Mouse (Mus musculus): Measurements from ENCODE around the gene Abca8b.
"Not testable (repeated sequence)": the region's sequence is repeated elsewhere in the genome, so short reads cannot be mapped to it uniquely, and the experiment has no call there.

Abca8b gene

DNA sequence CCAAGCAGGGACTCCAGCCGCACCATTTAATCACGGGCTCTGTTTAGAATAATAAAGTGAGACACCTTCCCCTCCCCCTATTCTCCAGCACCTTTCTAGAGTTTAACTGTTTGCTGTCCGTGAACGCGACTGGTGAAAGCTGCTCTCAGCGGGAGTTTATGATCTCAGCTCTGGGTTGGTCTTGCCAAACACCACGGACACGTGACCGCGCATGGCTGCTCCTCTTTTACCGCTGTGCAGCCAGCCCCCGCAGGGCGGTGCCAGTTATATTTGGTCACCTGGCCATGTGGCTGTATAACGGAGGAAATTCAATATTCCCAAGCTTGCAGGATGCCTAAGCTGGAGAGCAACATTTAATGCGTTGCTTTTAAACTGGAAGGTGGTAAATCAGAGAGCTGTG, at the start of gene Abca8b:
Abca8b (minus strand) TSS at position 222 of the 400 bp plus-strand sequence.
- peak; percentile 64 to 89 for DNase-seq (ENCODE audit: low spot score in 2 of 2)

DNA sequence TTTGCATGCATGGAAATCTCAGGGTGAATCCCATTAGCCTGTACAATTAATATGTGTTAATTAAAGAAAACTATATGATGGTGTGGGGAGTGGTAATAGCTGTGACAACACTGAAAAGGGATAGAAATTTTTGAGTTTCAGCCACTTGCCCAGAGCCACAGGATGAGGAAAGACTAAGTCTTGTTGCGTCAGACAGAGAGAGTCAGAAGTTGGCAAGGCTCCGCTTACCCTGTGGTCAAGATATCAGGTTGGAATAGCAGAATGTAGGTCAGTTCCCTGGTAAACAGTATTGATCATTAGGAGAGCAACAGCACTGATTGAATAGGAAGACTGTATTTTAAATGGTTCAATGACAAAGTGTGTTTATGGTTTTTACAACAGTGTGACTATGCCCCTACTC, 42.1 kb upstream of the Abca8b start:
- no peak for DNase-seq (ENCODE audit: low spot score in 2 of 2)

DNA sequence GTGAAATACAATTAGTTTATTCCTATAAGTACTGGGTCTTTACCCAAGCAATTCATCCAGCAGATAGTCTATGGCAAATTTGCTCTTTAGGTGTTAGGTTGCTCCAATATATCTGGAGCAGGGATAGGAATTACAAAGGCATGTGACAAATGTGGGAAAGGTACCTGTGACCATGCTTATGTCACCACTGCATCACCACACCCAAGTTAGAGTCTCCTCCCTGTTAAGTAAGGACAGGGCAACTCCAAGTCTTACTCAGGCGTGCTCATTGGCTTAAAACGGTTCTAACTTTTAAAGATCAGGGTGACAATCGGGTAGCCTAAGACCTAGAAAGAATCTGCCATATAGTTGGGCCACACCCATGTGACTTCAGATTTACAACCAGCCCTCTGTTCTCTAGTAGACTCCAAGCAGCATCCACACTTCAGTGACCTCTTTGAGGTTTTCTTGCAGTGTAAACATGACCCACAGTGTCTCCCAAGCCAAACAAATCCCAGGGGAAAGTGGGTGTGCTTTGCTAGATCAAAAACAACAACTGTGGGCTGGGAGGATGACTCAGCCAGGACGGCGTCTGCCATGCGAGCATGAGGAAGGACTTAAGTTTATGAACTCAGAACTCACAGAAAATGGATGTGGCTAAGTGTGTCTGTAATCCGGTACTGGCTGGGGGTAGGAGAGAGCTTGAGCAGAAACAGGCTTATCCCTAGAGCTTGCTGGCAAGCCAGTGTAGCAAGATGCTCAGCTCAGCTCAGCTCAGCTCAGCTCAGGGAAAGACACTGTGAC, 33.5 kb upstream of the Abca8b start:
- no peak for DNase-seq (ENCODE audit: low spot score in 2 of 2)

DNA sequence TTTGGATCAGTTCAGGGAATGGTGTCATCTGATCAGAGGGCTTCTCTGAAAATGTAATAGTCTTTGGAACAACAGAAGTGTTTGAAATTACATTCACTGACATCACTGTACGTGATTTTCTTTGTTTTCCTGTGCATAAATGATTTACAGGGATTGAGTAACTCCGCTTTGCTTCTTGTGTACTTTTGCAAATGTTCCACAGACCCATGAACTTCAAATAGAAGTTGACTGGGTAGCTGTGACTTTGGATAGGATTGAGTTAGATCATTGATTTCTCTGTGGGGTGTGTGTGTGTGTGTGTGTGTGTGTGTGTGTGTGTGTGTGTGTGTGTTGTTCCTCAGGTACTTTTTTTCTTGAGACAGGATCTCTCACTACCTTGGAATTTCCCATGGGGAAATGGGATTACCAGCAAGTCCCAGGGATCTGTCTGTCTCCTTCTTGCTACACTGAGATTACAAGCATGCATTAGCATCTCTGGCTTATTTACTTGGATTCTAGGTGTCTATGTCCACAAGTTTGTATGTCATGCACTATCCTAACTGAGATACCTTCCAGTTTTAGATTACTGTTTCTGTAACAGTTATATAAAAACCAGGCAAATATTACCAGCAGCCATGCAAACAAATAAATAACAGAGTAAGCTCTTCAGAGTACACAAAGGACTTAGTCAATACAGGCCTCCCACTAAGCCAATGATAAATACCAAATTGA, 15.3 kb upstream of the Abca8b start:
- no peak for DNase-seq (ENCODE audit: low spot score in 2 of 2)

DNA sequence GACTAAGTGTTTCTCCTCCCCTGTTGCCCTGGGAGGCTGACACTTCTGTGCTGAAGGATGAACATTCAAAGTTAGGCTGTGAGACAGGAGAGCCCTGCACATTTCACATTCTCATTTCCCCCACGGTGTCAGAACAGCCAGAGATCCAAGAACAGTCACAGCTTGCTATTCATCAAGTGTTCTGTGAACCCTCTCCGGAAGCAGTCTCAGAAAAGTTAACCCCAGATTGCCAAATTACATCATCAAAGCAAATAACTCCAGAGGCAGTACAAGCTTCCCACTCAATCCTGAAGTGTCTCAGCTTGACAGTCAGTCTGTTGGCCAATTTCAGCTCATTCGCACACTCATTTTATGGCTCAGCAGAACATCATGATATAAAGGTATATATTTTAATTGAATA, 632 bp downstream of the Abca8b start:
- DNase-seq (ENCODE audit: low spot score in 2 of 2), result peak; percentile 31 to 44

DNA sequence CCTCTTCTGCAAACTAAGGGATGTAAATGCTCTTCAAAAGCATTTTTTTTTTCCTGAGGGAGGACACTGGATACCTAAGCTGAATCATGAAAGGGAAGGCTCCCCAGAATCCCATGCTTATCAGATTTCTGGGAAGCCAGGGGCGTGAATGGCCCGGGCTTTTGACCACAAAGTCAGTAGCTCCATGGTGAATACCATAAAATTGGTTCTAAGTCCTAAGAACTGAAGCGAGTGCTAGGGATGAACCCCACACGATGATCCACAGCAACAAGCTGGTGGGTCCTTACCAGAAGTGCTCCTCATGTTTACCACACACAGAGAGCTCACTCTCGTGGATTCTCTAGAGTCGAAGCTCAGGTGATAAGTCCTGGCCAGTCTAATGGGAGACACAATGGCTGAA, 1.6 kb downstream of the Abca8b start:
- DNase-seq (ENCODE audit: low spot score in 2 of 2), result no peak

DNA sequence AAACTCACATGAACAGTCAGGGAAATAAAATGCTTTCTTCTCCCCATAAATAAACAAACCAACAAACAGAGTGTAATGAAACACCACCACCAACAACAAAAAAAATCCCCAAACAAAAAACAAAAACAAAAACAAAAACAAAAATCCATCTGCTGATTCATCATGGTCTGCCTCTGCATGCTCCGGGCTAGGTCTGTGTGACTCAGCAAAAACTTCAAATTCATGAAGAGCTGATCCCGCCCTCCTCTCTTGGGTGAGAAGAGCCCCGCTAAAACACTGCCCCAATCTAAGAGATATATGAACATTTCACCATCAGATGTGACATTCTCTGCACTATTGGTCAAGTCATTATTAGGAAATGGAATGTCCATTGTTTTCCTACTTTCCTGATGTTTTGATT, 4.4 kb downstream of the Abca8b start:
- DNase-seq (ENCODE audit: low spot score in 2 of 2), result no peak

DNA sequence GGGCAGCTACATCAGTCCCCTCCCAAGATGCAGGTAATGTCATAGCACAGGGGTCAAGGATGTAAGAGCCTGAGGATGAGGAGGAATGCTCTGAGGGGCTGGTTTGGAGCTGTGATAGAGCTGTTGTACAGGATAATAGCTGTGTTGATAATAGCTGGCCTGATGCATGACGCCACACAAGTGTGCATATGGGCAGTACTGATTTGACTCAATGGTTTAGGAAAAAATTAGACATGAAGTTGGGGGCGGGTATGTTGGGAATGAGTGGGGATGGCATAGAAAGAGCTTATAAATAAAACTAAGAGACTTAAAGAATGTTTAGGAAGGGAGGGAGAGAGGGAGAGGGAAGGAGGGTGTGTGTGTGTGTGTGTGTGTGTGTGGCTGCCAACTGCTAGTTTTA, 5.4 kb downstream of the Abca8b start:
- DNase-seq (ENCODE audit: low spot score in 2 of 2), result no peak

DNA sequence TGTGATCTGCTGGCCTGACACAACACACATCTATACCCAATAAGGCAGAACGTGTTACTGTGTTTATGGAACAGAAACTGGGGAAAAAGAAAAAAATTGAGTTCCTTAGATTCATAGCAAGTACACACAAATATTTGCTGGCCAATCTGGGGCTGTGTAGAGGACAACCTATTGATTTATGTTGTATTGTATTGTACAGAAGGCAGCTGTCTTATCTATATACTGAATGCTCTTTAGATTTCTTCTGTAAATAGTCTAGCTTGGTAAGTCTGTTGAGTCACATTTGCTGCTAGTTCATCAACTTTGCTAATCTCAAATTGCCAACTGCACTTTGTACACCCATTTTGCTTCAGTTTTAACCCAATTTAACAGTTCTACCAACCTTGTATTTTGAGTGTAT, 7.5 kb downstream of the Abca8b start:
- no peak for DNase-seq (ENCODE audit: low spot score in 2 of 2)

DNA sequence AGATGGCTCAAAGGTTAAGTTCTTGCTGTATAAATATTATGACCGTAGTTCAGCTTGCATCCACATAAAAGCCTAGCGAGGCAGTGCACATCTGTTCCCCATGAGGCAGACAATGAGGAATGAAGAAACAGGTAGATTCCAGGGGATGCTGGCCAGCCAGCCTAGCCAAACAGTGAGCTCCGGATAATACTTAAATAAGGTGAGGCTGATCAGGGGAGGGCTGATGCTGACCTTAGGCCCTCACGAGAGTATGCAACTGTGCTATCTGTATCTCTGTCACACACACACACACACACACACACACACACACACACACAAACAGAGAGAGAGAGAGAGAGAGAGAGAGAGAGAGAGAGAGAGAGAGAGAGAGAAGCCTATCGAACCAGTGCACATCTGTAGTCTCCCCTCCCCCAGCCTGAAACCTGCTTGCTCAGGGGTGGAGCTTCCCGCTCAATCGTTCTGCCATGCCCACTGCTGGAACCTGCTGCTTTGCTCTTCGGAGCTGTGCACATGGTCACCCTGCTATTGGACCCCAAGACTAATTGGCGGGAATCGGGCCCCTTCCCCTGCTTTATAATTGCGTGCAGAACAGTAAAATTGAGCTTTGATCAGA, 8.1 kb downstream of the Abca8b start:
- not testable (repeated sequence) for DNase-seq (ENCODE audit: low spot score in 2 of 2)

DNA sequence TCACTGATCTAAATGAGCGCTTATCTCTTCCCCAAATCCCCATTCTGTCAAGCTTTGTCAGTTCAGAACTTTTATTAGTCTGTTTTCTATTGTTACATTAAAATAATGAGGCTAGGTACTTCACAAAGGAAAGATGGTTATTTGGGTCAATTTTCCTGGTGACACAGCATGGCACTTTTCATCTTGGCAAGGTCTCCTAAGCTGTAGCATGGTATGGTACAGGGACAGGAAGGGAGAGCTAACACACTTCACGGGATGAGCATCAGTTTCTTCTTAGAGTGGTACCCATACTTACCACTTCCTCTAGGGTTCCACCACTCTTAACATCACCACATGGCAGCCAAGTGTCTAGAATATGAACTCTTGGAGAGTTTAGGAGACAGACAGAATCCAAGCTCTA, 13.8 kb downstream of the Abca8b start:
- DNase-seq (ENCODE audit: low spot score in 2 of 2), result no peak

DNA sequence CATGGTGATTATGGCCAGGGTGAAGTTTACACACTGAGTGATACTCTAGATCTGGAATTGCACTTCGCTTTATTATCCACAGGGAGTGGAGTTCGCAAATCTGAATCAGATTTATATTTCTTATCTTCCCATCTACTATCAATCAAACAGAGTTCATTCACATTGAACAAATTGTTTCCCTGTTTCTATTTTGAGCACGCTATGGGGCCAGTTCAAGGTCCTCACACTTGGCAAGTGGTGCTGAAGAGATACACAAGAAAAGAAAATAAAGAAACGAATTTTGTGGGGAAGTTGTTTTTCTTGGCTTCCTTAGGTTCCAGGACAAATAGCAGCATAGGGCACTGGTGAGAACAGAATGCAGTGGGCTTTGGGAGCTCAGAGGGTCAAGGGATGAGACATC, 25.1 kb downstream of the Abca8b start:
- DNase-seq (ENCODE audit: low spot score in 2 of 2), result no peak

DNA sequence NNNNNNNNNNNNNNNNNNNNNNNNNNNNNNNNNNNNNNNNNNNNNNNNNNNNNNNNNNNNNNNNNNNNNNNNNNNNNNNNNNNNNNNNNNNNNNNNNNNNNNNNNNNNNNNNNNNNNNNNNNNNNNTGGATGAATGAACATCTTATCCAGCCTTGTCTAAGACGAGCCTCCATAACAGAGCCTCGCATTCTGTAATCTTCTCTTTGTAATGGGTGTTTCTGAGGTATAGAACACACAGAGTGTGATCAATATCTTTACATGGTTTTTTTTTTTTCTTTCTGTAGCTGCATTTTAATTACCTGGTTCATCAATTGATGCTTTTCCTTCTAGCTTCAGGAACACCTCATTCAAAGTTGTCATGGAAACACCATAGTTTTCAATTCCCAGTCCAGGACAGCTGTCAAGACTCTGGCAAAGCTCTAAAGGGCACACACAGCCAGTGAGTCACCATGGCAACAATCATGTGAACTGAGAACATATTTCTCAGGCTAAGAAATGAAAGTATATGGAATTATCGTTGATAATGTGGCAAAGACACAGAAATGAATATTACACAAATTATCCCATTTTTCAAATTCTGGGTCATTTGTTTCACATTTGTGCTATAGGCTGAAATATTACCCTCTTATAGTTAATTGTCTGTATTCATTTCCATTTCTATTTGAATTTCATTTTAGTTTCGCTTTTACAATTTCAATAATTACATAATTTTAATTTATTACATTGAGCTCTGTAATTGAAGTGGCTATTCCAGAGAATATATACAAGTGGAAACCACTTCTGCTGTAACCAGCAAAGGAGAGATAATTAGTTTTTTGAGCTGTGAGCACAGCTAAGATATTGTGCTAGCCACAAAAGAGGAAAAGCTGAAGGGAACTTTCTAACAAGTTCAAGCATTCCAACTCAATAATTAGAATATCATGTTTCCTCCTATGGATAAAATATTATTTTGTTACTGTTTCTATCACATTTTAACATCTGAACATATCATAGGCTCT, 33.9 kb downstream of the Abca8b start:
- peak in 1 of 2 experiments; percentile 2 for DNase-seq (ENCODE audit: low spot score in 2 of 2)

DNA sequence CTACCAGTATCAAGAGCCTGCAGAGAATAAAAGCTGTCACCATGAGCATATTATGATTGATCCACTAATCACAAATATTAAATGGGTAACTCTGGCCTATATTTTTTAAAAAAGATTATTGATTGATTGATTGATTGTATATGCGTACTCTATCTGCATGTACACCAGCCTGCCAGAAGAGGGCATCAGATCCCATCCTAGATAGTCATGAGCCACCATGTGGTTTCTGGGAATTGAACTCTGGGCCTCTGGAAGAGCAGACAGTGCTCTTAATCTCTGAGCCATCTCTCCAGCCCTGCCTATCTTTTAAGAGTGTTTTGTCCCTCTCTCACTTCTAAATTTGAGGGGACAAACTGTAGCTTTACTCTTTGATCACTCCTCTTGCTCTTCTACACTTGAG, 40.5 kb downstream of the Abca8b start:
- DNase-seq (ENCODE audit: low spot score in 2 of 2), result no peak

DNA sequence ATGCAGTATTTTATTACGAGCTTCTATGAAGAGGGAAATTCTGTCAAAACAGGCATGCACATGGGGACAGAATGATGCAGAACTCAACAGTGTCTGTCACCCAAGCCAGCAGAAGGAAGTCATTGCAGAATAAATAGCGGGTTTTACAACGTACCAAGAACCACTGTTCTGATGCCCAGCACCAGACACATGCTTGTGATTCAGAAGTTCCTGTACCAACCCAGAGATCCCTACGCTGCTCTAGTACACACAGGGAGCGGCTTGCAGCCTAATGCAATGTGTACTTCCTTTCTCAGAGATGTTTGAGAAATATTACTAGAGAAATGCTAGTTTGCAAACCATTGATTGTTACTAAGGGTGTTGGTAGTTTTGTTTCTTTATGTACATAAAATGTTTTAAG, 58.7 kb downstream of the Abca8b start:
- DNase-seq (ENCODE audit: low spot score in 2 of 2), result no peak

DNA sequence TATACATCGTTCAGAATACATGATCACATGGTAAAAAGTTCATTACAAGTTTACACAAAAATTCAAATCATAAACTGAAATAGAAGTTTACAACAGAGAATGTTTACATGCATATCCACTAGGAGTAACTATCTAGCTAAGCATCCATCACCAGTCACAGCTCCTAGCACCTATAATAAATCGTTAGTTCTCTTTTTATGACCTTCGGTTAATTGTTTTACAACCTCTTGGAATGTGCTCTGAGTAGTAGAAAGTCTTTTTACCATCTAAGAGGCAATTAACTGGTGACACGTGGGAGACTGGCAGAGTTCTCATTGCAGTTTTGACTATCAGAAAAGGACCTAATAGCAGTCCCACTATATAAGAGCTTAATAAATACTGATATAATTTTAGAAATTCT, 62.4 kb downstream of the Abca8b start:
- not testable (repeated sequence) for DNase-seq (ENCODE audit: low spot score in 2 of 2)

DNA sequence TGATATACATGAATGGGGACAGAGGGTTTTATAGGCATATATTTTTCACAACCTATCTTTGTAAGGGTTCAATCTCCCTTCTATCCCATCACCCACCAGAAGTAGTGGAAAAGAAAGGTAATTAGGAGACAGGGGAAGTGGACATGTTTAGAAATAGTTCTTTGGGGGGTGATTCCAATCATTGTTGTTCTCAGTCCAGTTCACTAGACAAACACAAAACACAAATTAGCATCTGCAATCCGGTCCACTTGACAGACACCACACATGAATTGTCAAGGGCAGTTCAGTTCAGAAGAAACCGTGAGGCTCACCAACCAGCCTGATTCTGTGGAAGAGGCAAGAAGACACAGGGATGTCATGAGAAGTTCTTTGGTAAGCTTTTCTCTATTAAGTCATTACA, 67.2 kb downstream of the Abca8b start:
- DNase-seq (ENCODE audit: low spot score in 2 of 2), result no peak

DNA sequence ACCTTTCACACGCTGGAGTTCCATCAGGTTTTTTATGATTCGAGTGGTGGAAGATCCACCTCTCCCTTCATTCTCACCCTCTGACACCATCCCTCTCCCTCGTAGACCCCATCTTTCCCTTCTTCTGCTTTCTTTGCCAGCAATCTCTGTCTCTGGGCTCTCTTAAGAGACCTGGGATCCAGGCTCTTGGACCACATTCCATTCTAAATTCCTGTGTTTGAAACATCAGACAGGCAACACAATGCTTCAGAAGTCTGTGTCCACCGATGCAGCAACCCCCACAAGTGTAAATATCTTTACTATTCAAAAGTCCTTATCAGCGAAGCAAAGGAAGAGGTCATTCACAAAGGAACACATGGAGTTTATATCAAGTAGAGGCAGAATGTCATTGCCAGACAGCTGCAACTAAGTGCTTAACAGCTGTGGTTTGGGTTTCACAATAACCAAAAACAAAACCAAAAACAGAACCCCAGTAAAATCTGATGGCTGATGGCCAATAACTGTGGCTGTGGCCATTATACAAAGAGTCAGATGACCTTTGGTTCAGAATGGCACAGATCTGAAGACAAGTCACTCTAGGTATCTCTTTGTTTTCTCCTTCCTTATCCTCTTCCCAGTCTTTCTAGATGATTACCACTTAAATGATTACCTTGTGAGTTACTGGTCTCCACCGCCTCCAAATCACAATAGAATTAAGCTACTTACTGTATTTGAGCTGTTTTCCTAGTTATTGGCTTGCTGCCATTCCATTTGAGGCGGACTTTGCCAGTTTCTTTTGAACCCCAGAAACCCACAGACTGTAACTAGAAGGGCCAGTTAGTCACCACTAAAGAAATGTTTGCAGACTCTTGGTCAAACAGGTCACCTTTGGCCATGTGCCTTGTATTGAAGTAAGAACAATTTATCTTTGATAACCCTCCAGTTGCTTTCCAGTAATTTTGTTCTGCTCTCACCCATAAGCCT, 68.6 kb downstream of the Abca8b start:
- DNase-seq (ENCODE audit: low spot score in 2 of 2), result no peak

DNA sequence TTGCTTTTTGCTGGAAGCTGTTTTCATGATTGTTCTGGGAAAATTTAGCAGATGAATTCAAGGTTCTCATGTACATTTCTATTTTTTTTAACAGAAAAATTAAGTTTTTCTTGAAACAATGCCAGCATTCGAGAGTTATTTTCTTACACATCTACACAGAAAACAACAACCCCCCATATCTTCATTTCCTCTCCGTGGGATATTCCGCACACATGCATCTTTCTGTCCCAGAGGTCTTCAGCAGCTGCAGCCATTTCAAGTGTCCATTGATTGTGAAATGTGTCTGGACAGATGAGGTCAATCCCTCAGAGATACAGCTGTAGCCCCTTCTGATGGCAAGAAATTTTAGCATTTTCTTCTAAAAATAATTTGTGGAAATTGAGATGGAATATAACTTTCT, 73.4 kb downstream of the Abca8b start:
- no peak for DNase-seq (ENCODE audit: low spot score in 2 of 2)

DNA sequence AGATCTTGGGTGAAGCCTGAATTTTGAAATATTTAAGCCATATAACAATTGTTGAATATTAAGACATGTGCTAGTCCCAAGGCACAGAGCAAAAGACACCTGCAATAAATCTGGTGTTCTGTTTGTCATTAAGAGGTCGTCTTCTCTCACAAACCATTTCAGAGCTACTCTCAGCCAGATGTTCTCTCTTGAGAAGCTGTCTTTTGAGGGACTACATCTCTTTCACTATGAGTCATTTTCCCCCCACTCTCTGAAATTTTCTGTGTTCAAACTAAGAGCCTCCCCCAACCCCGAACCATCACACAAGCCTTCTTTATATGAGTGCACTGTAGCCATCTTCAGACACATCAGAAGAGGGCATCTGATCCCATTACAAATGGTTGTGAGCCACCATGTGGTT, 76.2 kb downstream of the Abca8b start:
- DNase-seq (ENCODE audit: low spot score in 2 of 2), result no peak

DNA sequence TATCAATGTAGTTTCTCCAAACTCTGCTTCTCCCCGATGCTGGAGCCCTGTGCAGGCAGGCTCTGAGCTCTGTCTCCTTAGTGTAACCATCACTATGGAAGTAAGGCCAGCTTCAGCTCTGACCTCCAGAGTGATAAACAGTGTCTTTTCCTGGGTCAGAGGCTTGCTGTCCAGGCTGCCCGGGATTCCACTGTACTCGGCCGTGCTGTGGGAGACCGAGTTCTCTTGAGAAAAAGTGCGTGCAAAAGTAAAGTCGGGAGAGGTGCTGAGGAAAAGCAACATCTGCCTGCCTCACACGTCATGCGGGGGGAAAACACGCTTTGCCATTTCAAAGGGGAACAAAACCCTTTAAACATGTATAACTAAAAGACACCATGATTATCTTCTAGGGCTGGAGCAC, 79.0 kb downstream of the Abca8b start:
- no peak for DNase-seq (ENCODE audit: low spot score in 2 of 2)
